Mouse (Mus musculus) forebrain, embryonic 12.5 days (tissue): ENCODE measurements at regions not wholly inside any gene's neighbourhood (a gene's known extent, or its start where the extent isn't known, plus 50 kb on each side); places are given as distances from the start of the nearest gene placed in this dataset.

Experiments used
- ATAC-seq: fragments of 200-750 bp; cut with Nextera tagmentation; 2 replicates; pipeline ENCODE4 v1.8.0; 2017; ENCODE audit warnings: moderate TSS enrichment; ENCODE audit not compliant: low FRiP score
- H3K27ac ChIP-seq: fragments of 300-500 bp; sonication (generic); 2 replicates; pipeline ENCODE4 v1.5.1; 2016; ENCODE audit warnings: mild to moderate bottlenecking
- H3K27me3 ChIP-seq: fragments of 300-500 bp; sonication (generic); 2 replicates; pipeline ENCODE4 v1.6.1; 2016; ENCODE audit warnings: mild to moderate bottlenecking
- H3K36me3 ChIP-seq: fragments of 300-500 bp; sonication (generic); replicated peaks from 2 replicates; pipeline ENCODE4 v1.6.1; 2016; ENCODE audit warnings: mild to moderate bottlenecking
- H3K4me1 ChIP-seq: fragments of 300-500 bp; sonication (generic); 2 replicates; pipeline ENCODE4 v1.6.1; 2016
- H3K4me2 ChIP-seq: fragments of 300-500 bp; sonication (generic); 2 replicates; pipeline ENCODE4 v1.6.1; 2016; ENCODE audit warnings: mild to moderate bottlenecking, moderate library complexity
- H3K4me3 ChIP-seq: fragments of 300-500 bp; sonication (generic); replicated peaks from 2 replicates; pipeline ENCODE4 v1.5.1; 2016; ENCODE audit warnings: mild to moderate bottlenecking
- H3K9ac ChIP-seq: fragments of 300-500 bp; sonication (generic); 2 replicates; pipeline ENCODE4 v1.6.1; 2016; ENCODE audit warnings: mild to moderate bottlenecking
- H3K9me3 ChIP-seq: fragments of 300-500 bp; sonication (generic); 2 replicates; pipeline ENCODE4 v1.6.1; 2016
- WGBS: fragments of 180-500 bp; shearing (Covaris S2); methylation state at CpG from one replicate; pipeline ENCODE4 v1.1.7; 2016; 5-methylcytosine and 5-hydroxymethylcytosine counted together

DNA sequence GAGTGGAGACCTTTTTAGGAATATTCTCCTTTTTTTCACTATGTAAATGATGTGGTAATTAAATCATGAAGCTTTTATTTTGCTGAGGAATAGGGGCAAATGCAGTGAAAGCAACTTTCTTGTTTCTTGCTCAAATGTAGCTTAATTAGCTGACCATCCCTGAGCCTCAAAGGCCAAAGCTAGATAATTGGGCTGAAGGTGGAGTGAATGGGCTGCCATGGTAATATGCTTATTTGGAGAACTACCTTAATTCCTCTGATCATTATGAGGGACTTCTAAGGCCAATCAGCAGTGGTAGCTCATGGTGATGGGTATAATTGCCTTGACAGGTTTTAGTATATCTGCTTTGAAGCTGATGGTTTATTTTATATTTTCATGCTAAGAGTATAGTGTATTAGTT, 702.5 kb upstream of the Alcam start:
- no peak overlapping the region for H3K9ac ChIP-seq
- no peak overlapping the region for H3K27ac ChIP-seq
- no peaks in the 10 kb centered on the region for H3K4me1 ChIP-seq
- H3K4me2 ChIP-seq: no peak overlapping the region
- H3K9me3 ChIP-seq: no peaks in the 10 kb centered on the region
- no peak; the same call in 1 of the 2 replicates for ATAC-seq
- H3K4me3 ChIP-seq: no peak overlapping the region
- H3K27me3 ChIP-seq: no peaks in the 10 kb centered on the region
- H3K36me3 ChIP-seq: no peaks in the 10 kb centered on the region

DNA sequence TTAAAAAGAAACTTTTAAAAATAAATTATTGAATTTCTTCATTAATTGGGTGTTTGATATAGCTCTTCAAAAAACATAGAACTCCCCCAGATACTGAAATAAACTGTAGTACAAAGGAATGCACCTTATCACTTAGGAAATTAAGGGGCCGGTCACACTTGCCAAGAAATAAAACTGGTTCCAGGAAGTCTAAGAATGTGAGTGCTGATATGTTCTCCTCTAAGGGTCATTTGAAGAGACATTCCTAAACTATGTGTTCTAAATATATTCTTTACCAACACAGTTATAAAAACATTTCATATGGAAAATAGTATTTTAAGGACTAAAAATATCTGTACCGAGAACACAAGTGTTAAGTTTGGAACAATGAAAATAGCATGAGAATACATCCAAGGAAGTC, 676.8 kb upstream of the Alcam start:
- H3K4me1 ChIP-seq: no peaks in the 10 kb centered on the region
- no peak overlapping the region for H3K4me2 ChIP-seq
- H3K27ac ChIP-seq: no peak overlapping the region
- no peaks in the 10 kb centered on the region for H3K9me3 ChIP-seq
- H3K9ac ChIP-seq: no peak overlapping the region
- WGBS: 96% methylated on average over 2 of the region's 2 CpGs
- no peaks in the 10 kb centered on the region for H3K27me3 ChIP-seq
- H3K4me3 ChIP-seq: no peak overlapping the region
- H3K36me3 ChIP-seq: no peaks in the 10 kb centered on the region
- ATAC-seq: no peak

DNA sequence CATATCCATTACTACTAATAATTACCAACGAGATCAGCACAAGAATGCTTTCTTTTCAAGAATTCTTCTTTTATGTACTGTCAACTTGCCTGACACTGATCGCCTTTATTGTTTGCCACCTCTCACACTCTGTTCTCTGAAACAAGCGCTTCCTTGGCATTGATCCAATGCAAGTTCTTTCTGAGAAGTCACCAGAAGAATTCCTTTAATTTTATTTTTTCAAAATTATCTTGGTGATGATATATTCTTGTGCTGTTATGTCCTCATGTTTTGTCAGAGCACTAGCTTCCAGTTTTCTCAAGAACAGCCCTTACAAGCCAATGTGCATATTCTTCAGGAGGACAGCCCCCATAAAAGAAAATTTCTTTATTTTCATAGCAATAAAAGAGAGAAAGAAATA, 654.9 kb upstream of the Alcam start:
- Histone ChIP-seq H3K27me3 (no peaks in the 10 kb centered on the region), H3K9me3 (no peaks in the 10 kb centered on the region), H3K4me1 (no peaks in the 10 kb centered on the region), H3K36me3 (no peaks in the 10 kb centered on the region), H3K4me2 (no peak overlapping the region), H3K9ac (no peak overlapping the region), H3K4me3 (no peak overlapping the region), H3K27ac (no peak overlapping the region)
- WGBS: 68% methylated on average over 3 of the region's 3 CpGs
- ATAC-seq: no peak

DNA sequence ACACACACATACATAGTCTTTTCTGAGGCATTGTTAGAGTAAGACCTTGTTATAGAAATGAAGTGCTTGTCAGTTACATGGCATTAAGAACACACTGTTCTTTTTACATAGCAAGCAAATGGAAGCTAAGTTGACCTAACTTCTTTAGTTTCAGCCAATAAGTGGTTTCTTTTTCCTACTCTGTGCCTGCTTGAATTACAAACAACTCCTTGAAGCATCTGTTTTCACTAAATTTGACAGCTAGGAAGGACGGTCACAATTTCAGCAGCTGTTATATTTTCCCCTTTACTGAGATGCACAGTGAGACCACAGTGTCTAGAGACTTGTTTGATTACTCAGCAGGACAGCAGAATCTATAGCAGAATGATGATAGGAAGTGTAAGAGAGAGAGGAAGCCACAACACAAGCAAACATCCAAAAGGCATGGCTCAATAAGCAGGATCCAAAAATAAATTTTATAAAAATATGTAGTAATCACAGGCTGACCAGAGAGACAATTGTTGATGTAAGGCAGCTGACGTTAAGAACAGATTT, 641.6 kb upstream of the Alcam start:
- no peak overlapping the region for H3K9ac ChIP-seq
- WGBS: 63% methylated on average over 2 of the region's 2 CpGs
- H3K27me3 ChIP-seq: no peaks in the 10 kb centered on the region
- H3K4me2 ChIP-seq: no peak overlapping the region
- H3K4me1 ChIP-seq: no peaks in the 10 kb centered on the region
- no peaks in the 10 kb centered on the region for H3K36me3 ChIP-seq
- H3K27ac ChIP-seq: no peak overlapping the region
- H3K9me3 ChIP-seq: no peaks in the 10 kb centered on the region
- no peak for ATAC-seq
- H3K4me3 ChIP-seq: no peak overlapping the region

- Histone ChIP-seq H3K9ac (no peak overlapping the region), H3K36me3 (no peaks in the 10 kb centered on the region), H3K27me3 (no peaks in the 10 kb centered on the region), H3K4me3 (no peak overlapping the region), H3K4me2 (no peak overlapping the region), H3K9me3 (no peaks in the 10 kb centered on the region), H3K4me1 (no peaks in the 10 kb centered on the region), H3K27ac (no peak overlapping the region)
- peak; percentile 71; the same call in 1 of the 2 replicates for ATAC-seq
- whole genome bisulfite sequencing: 59% methylated on average over 6 of the region's 6 CpGs
Observed at GRCm38 (mm10) chr16:53073856-53074568, 620.1 kb upstream of the Alcam start.

DNA sequence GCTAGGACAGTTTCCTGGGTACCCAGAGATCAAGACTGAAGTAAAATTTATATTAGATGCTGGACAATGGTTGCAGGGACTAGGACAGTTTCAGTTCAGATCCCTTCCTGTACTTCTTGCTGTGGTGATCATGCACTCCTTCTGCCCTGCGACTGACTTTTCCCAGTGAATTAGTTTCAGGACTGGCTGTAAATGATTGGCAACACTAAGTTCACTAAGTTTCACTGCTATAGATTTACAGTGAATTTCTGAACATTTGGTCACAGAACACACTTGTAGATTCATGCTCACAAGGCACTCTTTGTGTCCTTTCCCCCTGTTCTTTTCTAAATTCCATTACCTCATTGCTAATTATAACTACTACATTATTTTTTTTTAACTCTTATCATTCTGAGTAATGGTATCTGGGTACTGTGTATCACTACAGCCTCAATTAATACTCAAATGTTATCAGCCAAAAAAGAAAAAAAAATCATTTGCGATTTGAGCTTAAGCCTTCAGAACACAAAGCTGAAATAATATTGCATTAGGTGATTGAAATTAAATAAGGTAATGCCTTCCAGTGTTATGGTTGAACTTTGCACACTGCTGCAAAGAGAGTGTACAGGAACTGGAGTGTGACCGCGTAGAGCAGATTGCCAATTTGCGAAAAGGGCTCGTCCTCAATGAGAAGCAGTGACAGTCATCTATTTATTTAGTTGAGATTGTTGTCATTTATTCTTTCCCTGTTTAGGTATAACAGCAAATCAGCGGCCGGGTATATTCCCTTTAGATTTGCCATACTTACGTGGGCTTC, 618.2 kb upstream of the Alcam start:
- ATAC-seq: no peak
- Histone ChIP-seq H3K36me3 (no peaks in the 10 kb centered on the region), H3K9ac (no peak overlapping the region), H3K4me1 (no peaks in the 10 kb centered on the region), H3K27ac (no peak overlapping the region), H3K4me3 (no peak overlapping the region), H3K27me3 (no peaks in the 10 kb centered on the region), H3K9me3 (no peaks in the 10 kb centered on the region), H3K4me2 (no peak overlapping the region)
- 86% methylated on average over 9 of the region's 9 CpGs for WGBS

- Histone ChIP-seq H3K9ac (no peak overlapping the region), H3K4me2 (no peak overlapping the region), H3K4me1 (no peaks in the 10 kb centered on the region), H3K27ac (no peak overlapping the region), H3K9me3 (no peaks in the 10 kb centered on the region), H3K36me3 (no peaks in the 10 kb centered on the region), H3K27me3 (no peaks in the 10 kb centered on the region), H3K4me3 (no peak overlapping the region)
- no peak for ATAC-seq
- WGBS: 85% methylated on average over 3 of the region's 3 CpGs
Observed at GRCm38 (mm10) chr16:53064151-53064550, 610.3 kb upstream of the Alcam start.

DNA sequence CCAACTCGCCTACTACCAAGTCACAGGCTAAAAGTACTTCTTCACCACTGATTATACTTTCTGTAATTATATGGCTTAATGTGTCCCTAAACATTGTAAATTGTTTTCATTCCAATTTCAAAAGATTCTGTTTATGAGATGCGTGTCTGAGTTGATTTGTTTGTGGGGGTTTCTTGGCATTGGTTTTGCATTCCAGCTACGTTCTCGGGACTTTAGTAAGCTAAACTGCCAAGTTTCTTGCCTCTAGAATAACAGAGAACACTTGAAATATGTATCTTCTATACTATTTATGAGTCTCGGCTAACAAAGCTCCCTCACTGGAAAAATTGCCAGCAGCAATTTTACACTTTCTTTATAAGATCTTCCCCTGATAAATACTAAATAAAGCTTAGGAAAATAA, 609.2 kb upstream of the Alcam start:
- no peaks in the 10 kb centered on the region for H3K27me3 ChIP-seq
- no peaks in the 10 kb centered on the region for H3K4me1 ChIP-seq
- H3K4me2 ChIP-seq: no peak overlapping the region
- no peaks in the 10 kb centered on the region for H3K9me3 ChIP-seq
- H3K27ac ChIP-seq: no peak overlapping the region
- no peaks in the 10 kb centered on the region for H3K36me3 ChIP-seq
- no peak overlapping the region for H3K9ac ChIP-seq
- ATAC-seq: no peak
- 85% methylated on average over 5 of the region's 5 CpGs for WGBS
- H3K4me3 ChIP-seq: no peak overlapping the region

- H3K27me3 ChIP-seq: no peaks in the 10 kb centered on the region
- H3K9me3 ChIP-seq: no peaks in the 10 kb centered on the region
- H3K9ac ChIP-seq: no peak overlapping the region
- H3K4me1 ChIP-seq: no peaks in the 10 kb centered on the region
- no peak overlapping the region for H3K4me3 ChIP-seq
- no peaks in the 10 kb centered on the region for H3K36me3 ChIP-seq
- H3K4me2 ChIP-seq: no peak overlapping the region
- no peak overlapping the region for H3K27ac ChIP-seq
- 71% methylated on average over 1 of the region's 1 CpGs for WGBS
- ATAC-seq: no peak
Observed at GRCm38 (mm10) chr16:53026056-53026455, 572.2 kb upstream of the Alcam start.

DNA sequence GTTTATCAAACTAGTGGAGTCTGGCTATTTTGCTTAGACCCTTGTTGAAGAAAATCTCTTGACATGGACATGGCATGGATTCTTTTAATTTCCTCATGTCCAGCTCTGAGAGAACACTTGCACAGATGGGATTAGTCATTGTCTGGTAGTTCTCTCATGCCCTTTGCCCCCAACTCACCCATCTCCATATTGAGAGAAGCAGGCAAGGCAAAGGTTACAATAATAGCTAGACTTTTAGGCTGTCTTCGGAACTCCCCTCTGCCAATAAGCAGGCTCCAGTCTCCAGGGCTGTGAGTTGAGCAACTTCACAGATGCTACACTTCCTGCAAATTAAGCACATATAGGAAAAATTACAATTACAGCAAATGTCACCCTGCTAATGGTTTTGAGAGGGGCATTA, 558.0 kb upstream of the Alcam start:
- no peak overlapping the region for H3K27ac ChIP-seq
- no peaks in the 10 kb centered on the region for H3K27me3 ChIP-seq
- no peaks in the 10 kb centered on the region for H3K36me3 ChIP-seq
- WGBS: 83% methylated on average over 1 of the region's 1 CpGs
- H3K9ac ChIP-seq: no peak overlapping the region
- no peaks in the 10 kb centered on the region for H3K9me3 ChIP-seq
- no peaks in the 10 kb centered on the region for H3K4me1 ChIP-seq
- no peak overlapping the region for H3K4me2 ChIP-seq
- H3K4me3 ChIP-seq: no peak overlapping the region
- ATAC-seq: no peak

DNA sequence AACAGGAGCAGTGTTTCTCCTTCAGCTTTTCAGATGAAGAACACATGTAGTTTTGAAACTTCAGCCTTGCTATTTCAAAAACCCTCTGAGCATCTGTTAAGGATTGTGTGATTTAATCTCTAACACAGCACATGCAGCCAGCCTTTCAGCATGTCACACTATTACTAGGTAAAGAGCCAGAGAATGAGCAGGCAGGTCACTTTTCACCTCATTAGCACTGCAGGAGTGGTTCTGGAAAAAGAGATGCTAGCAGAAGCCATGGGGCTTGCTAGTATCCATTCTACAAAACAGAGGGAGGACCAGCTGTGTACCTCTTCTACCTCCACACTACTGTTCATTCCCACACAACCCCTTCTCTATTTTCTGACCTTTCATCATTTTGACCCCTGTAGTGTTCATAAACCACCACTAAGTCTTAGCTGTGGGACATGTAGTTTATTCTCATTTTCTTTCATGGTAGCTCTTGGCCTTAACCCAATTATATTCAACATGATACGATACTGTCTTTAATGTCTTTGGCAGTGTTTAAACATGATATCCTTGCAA, 535.1 kb upstream of the Alcam start:
- Histone ChIP-seq H3K27me3 (no peaks in the 10 kb centered on the region), H3K9ac (no peak overlapping the region), H3K27ac (no peak overlapping the region), H3K9me3 (no peaks in the 10 kb centered on the region), H3K4me2 (no peak overlapping the region), H3K4me3 (no peak overlapping the region), H3K36me3 (no peaks in the 10 kb centered on the region), H3K4me1 (no peaks in the 10 kb centered on the region)
- 78% methylated on average over 1 of the region's 1 CpGs for WGBS
- ATAC-seq: no peak

DNA sequence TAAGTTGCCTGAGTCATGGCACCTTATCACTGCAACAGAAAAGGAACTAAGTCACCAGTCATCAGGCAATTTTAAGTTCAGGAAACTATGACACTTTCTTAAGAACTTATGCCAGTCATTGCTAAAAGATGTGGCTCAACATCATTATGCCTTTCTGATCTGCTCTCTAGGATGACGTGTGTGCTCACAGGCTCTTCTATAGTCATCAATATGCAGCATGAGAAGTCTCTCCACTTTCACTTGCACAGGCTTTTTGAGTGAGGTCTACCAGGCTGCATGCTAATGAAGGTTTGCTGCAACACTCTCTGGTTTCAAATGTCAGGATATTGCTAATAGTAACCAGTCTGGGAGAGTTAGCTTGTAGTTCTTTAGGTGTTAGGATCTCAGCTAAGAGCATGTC, 530.5 kb upstream of the Alcam start:
- 45% methylated on average over 1 of the region's 1 CpGs for WGBS
- H3K4me3 ChIP-seq: no peak overlapping the region
- H3K9ac ChIP-seq: no peak overlapping the region
- no peaks in the 10 kb centered on the region for H3K4me1 ChIP-seq
- ATAC-seq: 0 out of 2 replicates have a peak, but pooled peaks have one; percentile 49
- no peaks in the 10 kb centered on the region for H3K27me3 ChIP-seq
- H3K27ac ChIP-seq: no peak overlapping the region
- no peaks in the 10 kb centered on the region for H3K36me3 ChIP-seq
- H3K4me2 ChIP-seq: no peak overlapping the region
- H3K9me3 ChIP-seq: no peaks in the 10 kb centered on the region
